Mouse (Mus musculus) adrenal gland, postnatal 4 days (tissue): Measurements from ENCODE around the gene Polr1a. TPM values are rescaled to one million over a fixed set of nuclear protein-coding genes. Genes with fewer than 3 reads are reported as not detected.

ENCODE experiments used
- DNase-seq, 2 experiments: peaks; one replicate each; pipeline ENCODE4 v3.0.0; 2021 to 2022; ENCODE audit warnings: low spot score in 2 of 2, mixed read lengths in 2 of 2
- total RNA-seq, 2 experiments: library from RNA; stranded (reverse); gene quantifications; 2 replicates each; pipeline ENCODE4 v1.2.3; 2021

The Polr1a gene
- total RNA-seq, 2 experiments from 2014 or later, result 79.4 to 82.1 TPM

GRCm38 (mm10) chr6:71946121-71946520 is 37.3 kb downstream of the Polr1a start:
- DNase-seq, result no peak

- DNase-seq, result no peak
Observed at GRCm38 (mm10) chr6:71949721-71950120, 40.9 kb downstream of the Polr1a start.

- DNase-seq, result peak; percentile 48 to 71
Observed at GRCm38 (mm10) chr6:71950592-71950991, 41.7 kb downstream of the Polr1a start.

- DNase-seq, result no peak
Observed at GRCm38 (mm10) chr6:71951192-71951591, 42.3 kb downstream of the Polr1a start.

- DNase-seq, result no peak
Observed at GRCm38 (mm10) chr6:71962119-71962518, 53.3 kb downstream of the Polr1a start.

GRCm38 (mm10) chr6:71962706-71963105 is 53.9 kb downstream of the Polr1a start:
- no peak for DNase-seq

GRCm38 (mm10) chr6:71963561-71963960 is 54.7 kb downstream of the Polr1a start:
- no peak for DNase-seq

- no peak for DNase-seq
Observed at GRCm38 (mm10) chr6:71966683-71967303, 57.9 kb downstream of the Polr1a start.

GRCm38 (mm10) chr6:71967847-71968246 is 59.0 kb downstream of the Polr1a start:
- DNase-seq, result no peak

- DNase-seq, result no peak
Observed at GRCm38 (mm10) chr6:71969459-71969858, 60.6 kb downstream of the Polr1a start.

- no peak for DNase-seq
Observed at GRCm38 (mm10) chr6:71970154-71970553, 61.3 kb downstream of the Polr1a start.

- no peak for DNase-seq
Observed at GRCm38 (mm10) chr6:71976592-71976991, 67.7 kb downstream of the Polr1a start.

GRCm38 (mm10) chr6:71980165-71980564 is 71.3 kb downstream of the Polr1a start:
- DNase-seq, result no peak

GRCm38 (mm10) chr6:71980587-71980986 is 71.7 kb downstream of the Polr1a start:
- no peak for DNase-seq

- no peak for DNase-seq
Observed at GRCm38 (mm10) chr6:71981450-71981849, 72.6 kb downstream of the Polr1a start.

- DNase-seq, result no peak
Observed at GRCm38 (mm10) chr6:71985984-71986383, 77.1 kb downstream of the Polr1a start.

GRCm38 (mm10) chr6:71987546-71988248 is 78.8 kb downstream of the Polr1a start:
- no peak for DNase-seq

GRCm38 (mm10) chr6:71989647-71990351 is 80.9 kb downstream of the Polr1a start:
- no peak for DNase-seq

GRCm38 (mm10) chr6:71990371-71990837 is 81.6 kb downstream of the Polr1a start:
- DNase-seq, result peak in 1 of 2 experiments; percentile 41

- peak; percentile 22 to 49 for DNase-seq
Observed at GRCm38 (mm10) chr6:71991190-71991932, 82.5 kb downstream of the Polr1a start.

- no peak for DNase-seq
Observed at GRCm38 (mm10) chr6:71991933-71992325, 83.1 kb downstream of the Polr1a start.
